Mouse (Mus musculus) kidney, adult 2 months (tissue): ENCODE data around the gene Ppp2r5d.

Experiments
- CTCF ChIP-seq: fragments of 200-500 bp; conservative IDR thresholded peaks from 2 replicates; pipeline ENCODE4 v1.5.1; 2011; ENCODE audit warnings: low read depth, mild to moderate bottlenecking, control low read depth, low read length, moderate library complexity, mixed read lengths; ENCODE audit not compliant: insufficient read depth, insufficient read length
- POLR2A ChIP-seq: fragments of 200-500 bp; IDR thresholded peaks from one replicate; pipeline ENCODE4 v1.6.1; 2011; ENCODE audit warnings: low read depth, low read length, control low read depth

DNA sequence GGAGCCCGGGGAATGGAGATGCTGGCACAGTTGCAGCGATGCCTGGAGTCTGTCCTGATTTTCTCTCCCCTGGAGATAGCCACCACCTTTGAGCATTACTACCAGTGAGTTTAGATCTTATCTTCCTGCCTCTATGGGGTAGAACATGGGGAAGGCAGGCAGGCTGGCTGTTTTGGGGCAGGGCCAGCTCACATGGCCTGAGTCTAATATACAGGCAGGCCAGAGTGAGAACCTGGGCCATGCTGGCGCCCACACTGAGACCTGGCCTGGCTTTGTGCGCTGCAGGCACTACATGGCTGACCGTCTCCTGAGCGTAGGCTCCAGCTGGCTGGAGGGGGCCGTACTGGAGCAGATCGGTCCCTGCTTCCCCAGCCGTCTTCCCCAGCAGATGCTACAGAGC is 43.6 kb downstream of the Ppp2r5d start:
- TF ChIP-seq CTCF (no peak), POLR2A (no peak)
